Mouse (Mus musculus) urinary bladder, postnatal 4 days (tissue): ENCODE results near the gene Sult1a1.

Source experiments
- DNase-seq, 2 experiments: peaks; one replicate each; pipeline ENCODE4 v3.0.0; 2021 to 2022; ENCODE audit warnings: low spot score in 2 of 2

Sult1a1 gene

GRCm38 (mm10) chr7:126676207-126676606 lies at the start of gene Sult1a1:
Sult1a1 (minus strand) TSS chr7:126676432.
- DNase-seq = no peak

- DNase-seq = no peak
Observed at GRCm38 (mm10) chr7:126725667-126726066, 49.4 kb upstream of the Sult1a1 start.

- no peak for DNase-seq
Observed at GRCm38 (mm10) chr7:126725077-126725476, 48.8 kb upstream of the Sult1a1 start.

DNA sequence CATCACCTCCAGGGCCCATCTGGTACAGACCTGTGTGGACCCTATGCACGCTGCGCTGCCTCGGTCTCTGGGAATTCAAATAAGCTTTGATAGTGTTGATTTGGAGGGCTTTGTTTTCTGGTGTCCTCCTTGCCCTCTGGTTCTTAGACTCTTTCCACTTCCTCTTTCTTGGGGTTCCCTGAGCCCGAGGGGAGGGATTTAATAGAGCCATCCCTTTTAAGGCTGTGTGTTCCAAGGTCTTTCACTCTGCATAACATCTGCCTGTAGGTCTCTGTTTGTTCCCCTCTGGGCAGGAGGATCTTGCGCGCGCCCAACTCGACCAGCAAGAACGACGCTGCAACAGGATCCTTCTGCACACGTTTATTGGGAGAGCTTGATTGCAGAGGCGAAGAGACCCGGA lies 45.4 kb upstream of the Sult1a1 start:
- DNase-seq = no peak

DNA sequence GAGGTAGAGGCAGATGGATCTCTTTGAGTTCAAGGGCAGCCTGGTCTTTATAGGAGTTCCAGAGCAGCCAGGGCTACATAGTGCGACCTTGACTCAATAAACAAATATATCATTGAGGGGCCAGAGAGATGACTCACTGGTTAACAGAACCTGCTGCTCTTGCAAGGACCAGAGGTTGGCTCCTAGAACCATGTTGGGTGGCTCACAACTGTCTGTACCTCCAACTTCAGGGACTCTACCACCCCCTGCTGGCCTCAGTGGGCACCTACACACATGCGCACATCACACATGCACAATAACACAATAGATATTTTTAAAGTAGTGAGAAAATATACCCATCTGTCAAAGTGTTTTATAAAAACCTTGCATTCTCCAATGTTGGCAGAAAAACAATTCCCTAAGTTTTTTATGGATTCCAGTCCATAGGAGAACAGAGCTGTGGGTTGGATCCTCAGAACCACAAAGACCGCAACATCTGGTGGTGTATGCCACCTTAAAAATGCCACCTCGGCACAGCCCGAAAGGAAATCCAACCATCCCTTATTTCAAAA lies 42.6 kb upstream of the Sult1a1 start:
- no peak for DNase-seq

DNA sequence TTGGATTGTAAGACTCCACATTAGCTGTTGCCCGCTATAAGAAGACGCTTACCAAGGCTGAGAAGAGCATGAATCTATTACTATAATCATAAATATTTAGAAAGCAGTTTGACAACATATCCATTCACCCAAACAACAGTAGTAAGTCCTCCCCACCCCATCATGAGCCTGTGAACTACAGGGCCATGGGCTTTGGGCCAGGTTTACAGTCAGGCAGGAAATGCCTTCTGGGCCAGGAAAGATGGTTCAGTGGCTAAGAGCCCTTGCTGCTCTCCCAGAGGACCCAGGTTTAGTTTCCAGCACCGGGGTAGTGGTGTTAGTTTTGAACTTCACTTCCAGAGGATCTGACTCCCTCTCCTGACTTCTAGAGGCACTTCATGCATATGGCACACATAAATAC lies 41.3 kb upstream of the Sult1a1 start:
- DNase-seq = no peak

- no peak for DNase-seq
Observed at GRCm38 (mm10) chr7:126715679-126716078, 39.4 kb upstream of the Sult1a1 start.

GRCm38 (mm10) chr7:126711910-126712309 lies 35.7 kb upstream of the Sult1a1 start:
- DNase-seq = no peak

DNA sequence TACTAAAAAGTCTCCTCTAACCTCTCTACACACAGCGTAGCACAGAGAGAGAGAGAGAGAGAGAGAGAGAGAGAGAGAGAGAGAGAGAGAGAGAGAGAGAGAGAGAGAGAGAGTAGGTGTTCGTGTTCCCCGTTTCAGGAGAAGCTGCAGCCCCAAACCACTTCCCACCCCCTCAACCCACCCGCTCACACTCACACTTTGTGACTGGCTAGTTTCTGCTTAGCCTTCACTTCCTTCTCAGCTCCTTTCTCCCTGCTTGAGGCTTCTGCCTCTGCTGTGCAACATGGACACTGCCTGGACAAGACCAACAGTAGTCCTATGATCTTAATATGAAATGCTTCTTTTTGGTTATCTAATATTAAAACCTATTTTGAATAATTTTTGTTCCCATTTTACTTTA lies 34.0 kb upstream of the Sult1a1 start:
- DNase-seq = no peak

DNA sequence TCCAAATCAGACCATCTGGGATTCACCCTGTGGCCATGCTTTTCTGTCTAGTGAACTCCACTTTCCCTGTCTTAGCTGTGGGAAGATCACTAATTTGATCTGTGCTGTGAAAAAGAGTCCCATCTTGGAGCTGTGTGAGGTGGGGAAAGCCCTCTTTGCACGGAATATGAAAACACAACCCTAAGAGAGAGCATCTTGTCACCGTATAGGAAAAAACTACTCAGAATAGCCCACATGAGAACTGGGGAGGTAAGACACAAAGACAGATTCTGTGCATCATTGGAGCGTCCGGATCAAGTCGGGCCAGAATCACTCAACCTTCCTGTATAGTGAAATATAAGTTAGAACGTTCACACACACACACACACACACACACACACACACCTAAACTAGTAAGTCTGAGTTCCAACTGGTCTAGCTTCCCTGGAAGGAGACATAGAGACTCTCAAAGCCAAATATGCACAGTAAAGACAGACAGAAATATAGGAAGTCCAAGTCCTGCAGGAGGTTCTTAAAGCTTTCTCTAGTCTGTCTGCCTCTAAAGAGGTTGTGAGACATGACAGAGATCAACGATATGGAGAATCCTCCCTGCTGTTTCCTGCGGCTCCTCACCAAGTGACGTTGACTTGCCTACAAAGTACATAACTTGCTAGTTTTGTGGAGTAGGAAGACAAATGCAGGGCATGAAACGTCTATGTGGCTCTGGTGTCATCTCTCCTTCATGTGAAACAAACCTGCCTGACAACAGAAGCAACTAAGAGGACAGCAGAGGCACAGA lies 32.1 kb upstream of the Sult1a1 start:
- DNase-seq = no peak

GRCm38 (mm10) chr7:126707442-126708174 lies 31.4 kb upstream of the Sult1a1 start, which contains the start of gene Coro1a:
Coro1a (minus strand) TSS chr7:126707787.
- DNase-seq = no peak

DNA sequence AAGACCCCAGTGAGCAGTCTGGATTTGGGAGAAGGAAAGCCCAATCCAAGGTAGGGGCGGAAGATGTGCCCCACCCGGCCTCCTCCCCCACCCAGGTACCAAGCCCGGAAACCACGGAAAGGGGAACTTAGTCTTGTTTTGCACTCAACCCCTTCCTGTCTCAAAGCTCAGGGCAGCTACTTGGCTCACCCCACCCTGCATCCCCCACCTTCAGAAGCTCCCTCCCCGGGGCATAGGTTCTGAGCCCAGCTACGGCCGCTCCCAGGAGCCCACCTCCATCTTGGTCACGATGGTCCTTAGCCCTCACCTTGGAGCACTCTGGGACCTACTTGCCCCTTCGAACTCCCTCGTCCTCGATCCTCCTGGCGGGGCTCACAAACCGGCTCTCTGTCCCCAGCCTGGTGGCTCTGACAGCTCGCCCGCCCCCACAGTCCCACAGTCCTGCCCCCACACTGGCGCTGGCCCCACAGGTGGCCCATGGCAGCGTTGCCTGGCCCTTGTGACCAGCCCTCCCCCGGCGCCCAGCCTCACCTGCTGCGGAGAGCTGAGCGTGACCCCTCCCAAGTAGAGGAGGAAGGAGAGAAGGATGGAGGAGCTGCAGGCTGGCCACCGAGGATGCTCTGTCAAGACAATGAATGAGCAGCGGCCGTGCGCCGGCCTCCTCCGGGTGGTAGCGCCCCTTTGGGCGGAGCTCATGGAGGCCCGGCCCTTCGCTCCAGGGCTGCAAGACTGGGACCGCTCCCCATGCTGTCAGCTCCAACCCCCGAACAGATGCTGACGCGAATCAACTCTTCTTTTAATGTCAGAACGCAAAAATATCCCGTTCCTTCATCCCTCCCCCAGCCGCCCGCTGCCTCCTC lies 28.1 kb upstream of the Sult1a1 start:
- DNase-seq = peak; percentile 61 to 77

GRCm38 (mm10) chr7:126703757-126704077 lies 27.5 kb upstream of the Sult1a1 start:
- DNase-seq = no peak

DNA sequence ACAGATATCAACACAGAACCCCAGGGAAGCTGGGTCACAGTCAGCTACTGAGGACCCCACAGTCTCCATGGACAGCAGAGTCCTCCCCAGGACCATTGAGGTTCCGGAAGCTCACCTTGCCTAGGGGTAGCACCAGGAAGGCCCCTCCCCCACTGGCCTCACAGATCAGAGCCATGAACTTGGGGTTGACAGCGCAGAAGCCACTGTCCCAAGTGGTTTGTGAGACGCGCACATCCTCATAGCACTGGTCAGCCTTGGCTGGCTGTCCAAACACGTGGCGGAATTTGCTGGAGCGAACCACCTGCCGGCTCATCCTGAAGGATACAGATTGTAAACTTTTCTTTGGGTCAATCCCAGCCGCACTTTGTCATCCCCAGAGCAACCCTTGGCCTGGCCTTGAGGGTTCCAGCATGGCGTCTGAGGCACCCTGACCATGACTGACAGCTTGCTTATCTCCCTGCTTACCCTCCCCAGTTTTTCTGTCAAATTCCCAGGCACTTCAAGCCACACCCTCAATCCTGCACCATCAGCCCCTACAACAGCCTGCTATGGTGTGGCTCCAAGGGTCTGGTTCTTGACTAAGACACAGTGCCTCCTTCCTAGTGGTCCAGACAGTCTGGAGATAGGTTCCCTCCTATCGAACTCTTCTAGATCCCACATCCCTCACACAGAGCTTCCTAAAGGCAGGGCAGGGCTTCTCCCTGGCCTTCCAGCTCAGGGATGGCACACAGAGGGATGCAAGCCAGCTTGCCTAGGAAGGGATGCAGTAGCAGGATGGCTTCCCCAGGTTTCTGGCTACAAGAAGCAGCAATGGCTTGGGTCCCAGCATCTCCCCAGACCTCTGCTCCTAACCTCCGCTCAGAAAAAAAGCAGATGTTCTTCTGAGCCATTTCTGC lies 26.9 kb upstream of the Sult1a1 start:
- no peak for DNase-seq

DNA sequence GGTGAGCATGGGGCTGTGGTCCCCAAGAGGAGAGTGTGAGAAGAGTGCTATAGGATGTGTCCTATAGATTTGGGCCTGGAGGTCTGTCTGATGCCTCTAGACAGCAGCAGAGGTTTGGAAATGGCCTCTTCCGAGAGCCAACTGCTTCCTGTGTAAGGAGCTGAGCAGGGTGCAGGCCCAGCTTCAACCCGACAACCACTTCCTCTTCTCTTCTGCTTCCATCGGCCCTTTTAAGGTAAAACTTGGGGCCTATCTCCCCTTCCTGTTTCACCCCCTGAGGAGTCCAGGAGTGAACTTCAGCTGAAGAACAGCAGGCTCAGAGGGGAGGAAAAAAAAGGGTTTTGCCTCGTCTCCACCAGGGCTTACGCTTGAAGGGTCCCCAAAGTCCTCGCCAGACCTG lies 26.1 kb upstream of the Sult1a1 start:
- no peak for DNase-seq

DNA sequence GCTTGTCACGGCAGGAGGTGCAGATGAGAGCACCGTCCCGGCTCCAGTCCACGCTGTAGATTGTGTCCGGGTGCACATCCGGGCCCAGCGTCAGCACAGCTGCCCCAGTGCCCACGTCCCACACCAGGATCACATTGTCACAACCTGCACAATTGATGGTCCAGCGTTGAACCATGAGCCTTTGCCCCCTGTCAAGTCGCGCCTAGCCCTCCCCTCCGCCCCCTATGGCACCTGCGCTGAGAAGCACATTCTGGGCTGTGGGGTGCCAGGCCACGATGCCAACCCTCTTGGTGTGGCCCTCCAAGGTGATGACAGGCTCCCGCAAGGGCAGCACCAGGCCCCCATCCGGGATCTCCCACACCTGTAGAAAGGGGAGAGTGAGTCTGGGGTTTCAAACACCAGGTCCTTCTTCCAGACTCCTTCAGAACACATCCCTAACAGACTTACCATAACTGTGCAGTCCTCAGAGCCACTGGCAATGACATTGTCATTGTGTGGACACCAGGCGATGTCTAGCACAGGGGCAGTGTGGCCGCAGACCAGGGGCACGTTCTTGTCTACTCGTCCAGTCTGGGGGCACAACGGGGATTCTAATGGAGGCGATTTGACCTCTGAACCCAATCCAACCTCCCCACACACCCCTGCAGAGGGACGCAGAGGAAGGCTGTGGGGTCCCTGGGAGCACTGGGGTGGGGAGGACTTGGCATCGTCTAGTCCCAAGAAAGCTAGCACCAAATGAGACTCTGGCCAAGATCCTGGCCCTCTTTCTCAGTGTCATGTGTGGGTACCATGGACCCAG lies 25.5 kb upstream of the Sult1a1 start:
- DNase-seq = no peak

- DNase-seq = peak; percentile 73 to 91
Observed at GRCm38 (mm10) chr7:126701070-126701469, 24.8 kb upstream of the Sult1a1 start.

DNA sequence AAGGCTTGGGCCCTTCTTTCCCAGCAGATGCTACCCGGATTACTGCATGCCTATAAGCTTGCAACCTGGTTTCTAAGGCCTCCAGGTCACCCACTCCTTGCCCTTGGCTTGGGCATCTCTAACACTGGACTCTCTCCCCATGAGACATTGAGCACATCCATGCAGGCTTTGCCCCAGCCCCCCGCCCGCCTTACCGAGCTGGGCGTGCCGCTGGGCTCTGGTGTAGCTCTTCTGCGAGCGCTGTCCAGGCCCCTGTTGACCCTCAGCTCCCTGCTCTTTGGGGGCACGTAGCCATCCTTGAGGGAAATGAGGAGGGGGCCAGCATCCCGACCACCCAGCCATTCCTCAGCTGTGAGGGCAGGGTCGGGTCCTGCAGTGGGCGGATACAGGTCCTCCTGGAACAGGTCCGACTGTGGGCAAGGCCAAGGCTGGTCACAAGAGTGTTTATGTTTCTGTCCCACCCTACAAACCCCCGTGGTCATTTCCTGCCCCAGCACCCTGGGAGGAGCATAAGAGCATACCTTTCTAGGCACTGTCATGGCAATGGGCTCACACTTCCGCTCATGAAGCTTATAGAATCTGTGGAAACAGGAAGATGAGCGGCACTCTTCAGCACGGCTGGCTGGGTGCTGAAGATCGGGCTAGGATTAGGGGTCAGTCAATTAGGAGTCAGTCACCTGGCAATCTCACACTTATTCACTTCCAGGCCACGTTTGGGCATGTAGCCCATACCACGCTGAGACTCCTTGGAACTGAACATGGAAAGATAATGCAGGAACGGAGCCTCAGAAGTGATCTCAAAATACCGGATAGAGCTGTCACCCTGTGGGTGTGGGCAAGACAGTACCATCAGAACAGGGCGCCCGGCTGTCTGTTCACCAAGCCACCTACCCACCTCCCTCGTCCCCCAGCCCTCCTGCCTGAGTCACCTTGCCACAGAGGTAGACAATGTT lies 24.1 kb upstream of the Sult1a1 start:
- DNase-seq = no peak

GRCm38 (mm10) chr7:126697838-126698237 lies 21.6 kb upstream of the Sult1a1 start:
- DNase-seq = no peak
